Mouse (Mus musculus): ENCODE results near the gene Eloa. TPM values are rescaled to one million over a fixed set of nuclear protein-coding genes. Genes with fewer than 3 reads are reported as not detected.

Gene Eloa
- polyA plus RNA-seq, 1 experiment from 2014 or later: 41.0 TPM

DNA sequence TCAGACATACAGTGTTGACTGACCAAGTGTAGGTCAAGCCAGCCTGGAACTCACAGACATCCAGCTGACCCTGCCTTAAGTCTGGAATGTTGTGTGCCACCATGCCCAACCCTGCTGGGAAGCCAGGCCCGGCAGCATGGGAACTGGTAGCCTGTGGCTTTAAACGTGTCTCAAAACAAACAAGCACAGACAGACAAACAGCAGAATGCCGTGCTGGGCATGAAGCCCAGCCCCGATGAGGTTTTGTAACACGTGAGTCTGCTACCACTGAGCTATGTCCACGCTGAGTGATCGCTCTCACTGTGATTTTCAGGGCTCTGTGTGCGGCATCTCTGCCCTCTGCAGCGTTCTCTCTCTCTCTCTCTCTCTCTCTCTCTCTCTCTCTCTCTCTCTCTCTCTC is 65.7 kb downstream of the Eloa start:
- no peaks in the 10 kb centered on the region for H3K27me3 ChIP-seq (ENCODE audit: control insufficient read depth, insufficient read depth, low read length)
- no peak overlapping the region for H3K4me2 ChIP-seq (ENCODE audit: low read depth, low read length)
- no peaks in the 10 kb centered on the region for H3K9me3 ChIP-seq (replicated peaks; ENCODE audit: control insufficient read depth, low read length)
- 81% methylated on average over 9 of the region's 9 CpGs for WGBS
- no peak overlapping the region for H3K4me3 ChIP-seq (replicated peaks; ENCODE audit: low read length)
- no peak overlapping the region for H3K9ac ChIP-seq (ENCODE audit: low read length)
- H3K4me1 ChIP-seq (ENCODE audit: control insufficient read depth, insufficient read depth, low read length): no peaks in the 10 kb centered on the region
- no peak for ATAC-seq (ENCODE audit: insufficient read depth, low FRiP score)
- H3K27ac ChIP-seq (ENCODE audit: low read length): no peak overlapping the region
- H3K36me3 ChIP-seq (ENCODE audit: control insufficient read depth, insufficient read depth, low read length): peaks cover 26% of the 10 kb centered on the region

DNA sequence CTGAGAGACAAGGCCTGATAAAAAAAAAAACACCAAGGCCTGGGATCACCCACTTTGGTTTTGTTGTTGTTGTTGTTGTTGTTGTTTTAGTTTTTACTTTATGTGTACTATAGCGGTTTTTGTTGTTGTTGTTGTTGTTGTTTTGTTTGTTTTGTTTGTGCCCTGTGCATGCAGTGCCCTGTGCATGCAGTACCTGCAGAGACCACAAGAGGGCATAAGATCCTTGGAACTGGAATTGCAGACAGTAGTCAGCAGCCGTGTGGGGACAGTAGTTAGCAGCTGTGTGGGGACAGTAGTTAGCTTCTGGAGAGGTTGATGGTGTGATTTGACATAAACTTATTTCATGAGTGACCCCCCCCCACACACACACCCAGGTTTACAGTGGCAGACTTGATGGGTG is 67.3 kb downstream of the Eloa start:
- no peaks in the 10 kb centered on the region for H3K9me3 ChIP-seq (replicated peaks; ENCODE audit: control insufficient read depth, low read length)
- no peaks in the 10 kb centered on the region for H3K27me3 ChIP-seq (ENCODE audit: control insufficient read depth, insufficient read depth, low read length)
- H3K27ac ChIP-seq (ENCODE audit: low read length): no peak overlapping the region
- H3K4me3 ChIP-seq (replicated peaks; ENCODE audit: low read length): no peak overlapping the region
- WGBS: 20% methylated on average over 2 of the region's 2 CpGs
- peaks cover 24% of the 10 kb centered on the region for H3K36me3 ChIP-seq (ENCODE audit: control insufficient read depth, insufficient read depth, low read length)
- ATAC-seq (ENCODE audit: insufficient read depth, low FRiP score): no peak
- no peaks in the 10 kb centered on the region for H3K4me1 ChIP-seq (ENCODE audit: control insufficient read depth, insufficient read depth, low read length)
- no peak overlapping the region for H3K4me2 ChIP-seq (ENCODE audit: low read depth, low read length)
- no peak overlapping the region for H3K9ac ChIP-seq (ENCODE audit: low read length)

Other genes with a start within 250 kb of the Eloa start
- gene Srsf10, start 166.0 kb downstream of the Eloa start, polyA plus RNA-seq (2015; fragmentation: Nextera tagmentation; extraction: Ambion mirVana): 192 and 199 TPM in 2 replicates
- gene Pnrc2, start 147.9 kb downstream of the Eloa start, polyA plus RNA-seq (2015; fragmentation: Nextera tagmentation; extraction: Ambion mirVana): 168 and 169 TPM in 2 replicates
- gene Cnr2, start 126.4 kb downstream of the Eloa start, polyA plus RNA-seq (2015; fragmentation: Nextera tagmentation; extraction: Ambion mirVana): 0.59 and 0.90 TPM in 2 replicates
- gene Fuca1, start 101.0 kb downstream of the Eloa start, polyA plus RNA-seq (2015; fragmentation: Nextera tagmentation; extraction: Ambion mirVana): 98.9 and 132 TPM in 2 replicates
- 97.5 and 107 TPM in 2 replicates for gene Hmgcl, start 75.3 kb downstream of the Eloa start, polyA plus RNA-seq (2015; fragmentation: Nextera tagmentation; extraction: Ambion mirVana)
- gene Gale, start 58.0 kb downstream of the Eloa start, polyA plus RNA-seq (2015; fragmentation: Nextera tagmentation; extraction: Ambion mirVana): 109 and 136 TPM in 2 replicates
- 94.9 and 97.8 TPM in 2 replicates for gene Lypla2, start 49.1 kb downstream of the Eloa start, polyA plus RNA-seq (2015; fragmentation: Nextera tagmentation; extraction: Ambion mirVana)
- 39.0 and 44.8 TPM in 2 replicates for gene Pithd1, start 34.5 kb downstream of the Eloa start, polyA plus RNA-seq (2015; fragmentation: Nextera tagmentation; extraction: Ambion mirVana)
- gene Rpl11, start 31.7 kb upstream of the Eloa start, polyA plus RNA-seq (2015; fragmentation: Nextera tagmentation; extraction: Ambion mirVana): 352 and 411 TPM in 2 replicates
- 271 and 285 TPM in 2 replicates for gene Id3, start 121.7 kb upstream of the Eloa start, polyA plus RNA-seq (2015; fragmentation: Nextera tagmentation; extraction: Ambion mirVana)
- gene E2f2, start 150.6 kb upstream of the Eloa start, polyA plus RNA-seq (2015; fragmentation: Nextera tagmentation; extraction: Ambion mirVana): 7.7 and 9.3 TPM in 2 replicates
- gene Asap3, start 184.6 kb upstream of the Eloa start, polyA plus RNA-seq (2015; fragmentation: Nextera tagmentation; extraction: Ambion mirVana): 7.0 and 7.1 TPM in 2 replicates
- 23.9 and 29.1 TPM in 2 replicates for gene Tcea3, start 226.0 kb upstream of the Eloa start, polyA plus RNA-seq (2015; fragmentation: Nextera tagmentation; extraction: Ambion mirVana)